Mouse (Mus musculus) CH12.LX (cell line): ENCODE data around the gene Pagr1a. TPM values are rescaled to one million over a fixed set of nuclear protein-coding genes. Genes with fewer than 3 reads are reported as not detected.

ENCODE experiments used
- DNase-seq: peaks from one replicate; pipeline ENCODE4 v3.0.0-alpha.2; 2013; ENCODE audit errors: extremely low read depth
- H3K27ac ChIP-seq: 2 replicates; pipeline ENCODE4 v1.5.1; 2012; ENCODE audit warnings: low read depth, mild to moderate bottlenecking, control low read depth, moderate library complexity; ENCODE audit not compliant: insufficient read depth
- H3K27me3 ChIP-seq: replicated peaks from 2 replicates; pipeline ENCODE3; 2012; ENCODE audit warnings: inconsistent platforms
- H3K36me3 ChIP-seq, 2 experiments: replicated peaks in 1 of 2; 2 replicates each; pipeline versions ENCODE3 to v1.6.1; 2012; ENCODE audit warnings: inconsistent platforms in 1 of 2, low read length in 1 of 2, mild to moderate bottlenecking in 1 of 2, mixed read lengths in 1 of 2, moderate library complexity in 1 of 2; ENCODE audit not compliant: control insufficient read depth in 1 of 2, insufficient read depth in 1 of 2
- H3K4me1 ChIP-seq, 2 experiments: 2 replicates each; pipeline ENCODE4 v1.6.1; 2012; ENCODE audit warnings: inconsistent platforms in 1 of 2, moderate library complexity in 1 of 2; ENCODE audit not compliant: insufficient read depth in 2 of 2, control insufficient read depth in 1 of 2
- H3K4me2 ChIP-seq: 2 replicates; pipeline ENCODE4 v1.6.1; 2012; ENCODE audit warnings: low read depth, mild to moderate bottlenecking, control low read depth; ENCODE audit not compliant: poor library complexity, insufficient read depth, severe bottlenecking
- H3K4me3 ChIP-seq, 3 experiments: fragments of 150-350 bp in 1 of 3; sonication (generic) in 1 of 3; replicated peaks in 1 of 3; 2 replicates each; pipeline versions ENCODE3 to v1.5.1; 2011 to 2012; ENCODE audit warnings: low read depth in 2 of 3, low read length in 2 of 3, mild to moderate bottlenecking in 2 of 3, moderate library complexity in 2 of 3, control low read depth in 1 of 3, improper control_type of control experiment in 1 of 3, inconsistent platforms in 1 of 3, mixed read lengths in 1 of 3; ENCODE audit not compliant: poor library complexity in 1 of 3
- H3K79me2 ChIP-seq: replicated peaks from 2 replicates; pipeline ENCODE4 v1.6.1; 2012; ENCODE audit warnings: mild to moderate bottlenecking, moderate library complexity; ENCODE audit not compliant: control insufficient read depth, poor library complexity, insufficient read depth, severe bottlenecking; ENCODE audit errors: extremely low read depth
- H3K9ac ChIP-seq: 2 replicates; pipeline ENCODE4 v1.6.1; 2012; ENCODE audit warnings: low read depth, mild to moderate bottlenecking, control low read depth, moderate library complexity; ENCODE audit not compliant: insufficient read depth
- H3K9me3 ChIP-seq: replicated peaks from 2 replicates; pipeline ENCODE3; 2012; ENCODE audit warnings: low read length, inconsistent platforms, mixed read lengths
- CHD1 ChIP-seq: IDR thresholded peaks from 2 replicates; pipeline ENCODE4 v1.6.1; 2012; ENCODE audit warnings: low read depth, low read length, improper control_type of control experiment, inconsistent platforms
- CHD2 ChIP-seq: IDR thresholded peaks from 2 replicates; pipeline ENCODE4 v1.6.1; 2011; ENCODE audit warnings: low read length, improper control_type of control experiment
- CTCF ChIP-seq, 2 experiments: IDR thresholded peaks in 1 of 2; conservative IDR thresholded peaks in 1 of 2; 2 replicates each; pipeline ENCODE4 v1.5.1; 2011 to 2012; ENCODE audit warnings: low read depth in 2 of 2, low read length in 2 of 2, improper control_type of control experiment in 1 of 2, inconsistent platforms in 1 of 2, mild to moderate bottlenecking in 1 of 2, moderate library complexity in 1 of 2
- EP300 ChIP-seq: IDR thresholded peaks from 2 replicates; pipeline ENCODE4 v1.6.1; 2011; ENCODE audit warnings: low read length, improper control_type of control experiment
- HCFC1 ChIP-seq: IDR thresholded peaks from 2 replicates; pipeline ENCODE4 v1.6.1; 2012; ENCODE audit warnings: low read depth, mild to moderate bottlenecking, inconsistent platforms, low read length, improper control_type of control experiment
- MAX ChIP-seq: IDR thresholded peaks from 2 replicates; pipeline ENCODE4 v1.6.1; 2011; ENCODE audit warnings: low read length, improper control_type of control experiment
- MAZ ChIP-seq: IDR thresholded peaks from 2 replicates; pipeline ENCODE4 v1.6.1; 2012; ENCODE audit warnings: low read depth, mild to moderate bottlenecking, inconsistent platforms, low read length, improper control_type of control experiment, moderate library complexity
- NRF1 ChIP-seq: IDR thresholded peaks from 2 replicates; pipeline ENCODE4 v1.6.1; 2014; ENCODE audit warnings: low read depth, mild to moderate bottlenecking, inconsistent platforms, low read length, improper control_type of control experiment, moderate library complexity
- PAX5 ChIP-seq: IDR thresholded peaks from 2 replicates; pipeline ENCODE4 v1.6.1; 2012; ENCODE audit warnings: low read length, inconsistent platforms, mixed read lengths
- POLR2A ChIP-seq: IDR thresholded peaks from 2 replicates; pipeline ENCODE4 v1.6.1; 2011; ENCODE audit warnings: low read depth, mild to moderate bottlenecking, improper control_type of control experiment, low read length
- RAD21 ChIP-seq: IDR thresholded peaks from 2 replicates; pipeline ENCODE4 v1.6.1; 2011; ENCODE audit warnings: low read depth, mild to moderate bottlenecking, low read length, improper control_type of control experiment, moderate library complexity
- RCOR1 ChIP-seq: conservative IDR thresholded peaks from 2 replicates; pipeline ENCODE4 v1.6.1; 2012; ENCODE audit warnings: low read depth, mild to moderate bottlenecking, inconsistent platforms, low read length, improper control_type of control experiment
- SMC3 ChIP-seq: IDR thresholded peaks from 2 replicates; pipeline ENCODE4 v1.6.1; 2011; ENCODE audit warnings: low read depth, low read length, improper control_type of control experiment
- TBP ChIP-seq: conservative IDR thresholded peaks from 2 replicates; pipeline ENCODE4 v1.6.1; 2011; ENCODE audit warnings: low read depth, low read length, improper control_type of control experiment
- TCF12 ChIP-seq: IDR thresholded peaks from 2 replicates; pipeline ENCODE4 v1.6.1; 2014; ENCODE audit warnings: low read depth, mild to moderate bottlenecking, inconsistent platforms, low read length, improper control_type of control experiment
- ZC3H11A ChIP-seq: IDR thresholded peaks from 2 replicates; pipeline ENCODE4 v1.6.1; 2012; ENCODE audit warnings: low read depth, mild to moderate bottlenecking, inconsistent platforms, low read length, improper control_type of control experiment
- ZMIZ1 ChIP-seq: IDR thresholded peaks from 2 replicates; pipeline ENCODE4 v1.6.1; 2012; ENCODE audit warnings: low read depth, mild to moderate bottlenecking, inconsistent platforms, low read length, improper control_type of control experiment
- ZNF384 ChIP-seq: IDR thresholded peaks from 2 replicates; pipeline ENCODE4 v1.6.1; 2012; ENCODE audit warnings: low read depth, low read length, improper control_type of control experiment, inconsistent platforms
- dilution Hi-C: fragments of 300-500 bp; cut with MboI; formaldehyde crosslinking; loops from 2 replicates; pipeline ENCODE4 v1.14.3; 2020; ENCODE audit warnings: low sequenced_read_pairs; ENCODE audit not compliant: extremely low pct_unique_long_range_greater_than_20kb, extremely low pct_ligation_motif_present
- in situ Hi-C: fragments of 300-500 bp; cut with MboI; formaldehyde crosslinking; loops from 3 replicates; pipeline ENCODE4 v1.14.3; 2019; ENCODE audit warnings: low sequenced_read_pairs, low pct_ligation_motif_present, low pct_unique_long_range_greater_than_20kb, mixed read lengths
- polyA plus RNA-seq: library from polyadenylated mRNA; unstranded; fragments of >175 nt; gene quantifications from 2 replicates; pipeline ENCODE4 v1.2.1, GENCODE M21; 2012; ENCODE audit warnings: low read depth; ENCODE audit not compliant: insufficient read length
- total RNA-seq, 2 experiments: library from RNA; depleted of rRNA; stranded (reverse); fragments of 300-350 nt in 1 of 2; fragments of >200 nt in 1 of 2; gene quantifications; 2 replicates each; pipeline ENCODE4 v1.2.3; 2012 to 2014

Gene Pagr1a
- total and polyA plus RNA-seq, 3 experiments = 12.0 to 69.4 (median 60.0) TPM

DNA sequence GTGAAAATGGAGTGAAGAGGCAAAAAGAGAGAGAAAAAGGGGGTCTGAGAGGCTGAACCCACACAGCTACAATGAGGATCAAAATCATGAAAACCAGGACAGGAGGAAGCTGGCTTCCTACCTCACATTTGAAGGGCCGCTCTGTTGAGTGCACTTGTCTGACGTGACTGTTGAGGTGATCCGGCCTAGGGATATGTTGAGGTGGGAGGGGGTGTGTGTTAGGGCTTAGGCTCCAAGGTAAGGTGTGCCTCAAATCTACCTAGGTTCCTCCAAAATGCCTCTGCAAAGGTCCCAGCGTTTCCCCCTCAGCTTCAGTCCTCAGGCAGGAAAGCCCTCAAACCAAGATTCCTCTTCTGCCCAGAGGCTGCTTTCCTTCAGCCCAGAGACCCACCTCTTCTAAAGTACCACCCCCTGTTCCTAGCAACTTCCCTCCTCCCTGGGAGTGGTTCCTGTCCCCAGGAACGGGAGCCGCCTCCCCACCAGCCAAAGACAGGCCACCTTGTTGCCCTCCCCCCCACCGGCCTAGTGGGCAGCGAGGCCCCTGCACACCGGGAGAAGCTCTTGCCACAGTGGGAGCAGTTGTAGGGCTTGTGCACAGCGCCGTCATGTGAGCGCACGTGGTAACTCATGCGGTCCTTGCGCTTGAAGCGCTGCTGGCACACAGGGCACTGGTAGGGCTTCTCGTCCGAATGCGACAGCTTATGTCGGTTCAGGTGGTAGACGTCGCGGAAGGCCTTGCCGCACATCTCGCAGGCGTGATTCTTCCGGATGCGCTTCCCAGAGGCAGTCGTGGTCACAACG lies 7.8 kb upstream of the Pagr1a start (continued):
- TF ChIP-seq HCFC1 (peak; percentile 31), ZNF384 (no peak), CTCF (conservative IDR thresholded peaks at IDR 0.05 in 1 of 2, IDR thresholded peaks at IDR 0.05 in 1 of 2; ENCODE audit: low read depth in 2 of 2, low read length in 2 of 2) (peak in 1 of 2 experiments; percentile 70; a peak in 2 of 4 replicates), RAD21 (peak; percentile 59)
- TF ChIP-seq, all 38 proteins: peak for 20

DNA sequence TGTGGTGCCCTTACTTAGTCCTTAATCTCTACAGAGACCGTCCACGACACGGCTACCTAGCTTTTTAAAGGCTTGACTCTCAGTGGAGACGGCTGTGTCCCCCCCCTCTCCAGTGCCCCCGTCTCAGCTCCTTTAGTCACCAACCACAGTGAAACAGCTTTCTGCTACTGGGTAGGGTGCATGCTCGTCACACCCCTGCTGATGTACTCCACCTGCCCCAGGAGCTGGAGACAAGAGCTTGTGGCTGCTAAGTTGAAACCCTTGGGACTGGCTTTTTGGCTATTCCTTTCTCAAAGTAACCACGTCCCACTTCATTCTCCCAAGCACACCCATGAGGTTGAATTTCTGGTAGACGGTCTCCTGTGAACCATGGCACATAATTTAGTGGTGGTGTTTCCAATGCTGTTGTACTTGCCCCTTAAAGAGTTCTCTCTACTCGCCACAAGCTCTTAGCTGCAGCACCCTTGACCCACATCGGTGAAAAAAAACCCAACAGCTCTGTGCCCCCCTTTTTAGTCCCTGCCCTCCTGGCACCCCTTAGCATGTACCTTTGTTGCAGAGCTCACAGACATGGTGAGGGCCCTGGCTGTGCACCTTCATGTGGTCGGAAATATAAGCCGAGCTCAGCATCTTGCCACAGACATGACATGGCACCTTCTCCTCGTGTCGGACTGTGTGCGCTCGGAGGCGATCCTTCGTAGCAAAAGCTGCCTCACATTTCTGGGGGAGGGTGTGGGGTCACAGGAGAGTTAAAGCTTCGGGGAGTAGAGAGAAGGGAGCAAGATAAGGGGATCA lies 6.9 kb upstream of the Pagr1a start:
- peaks cover 22% of the 10 kb centered on the region for H3K79me2 ChIP-seq
- dilution Hi-C loops = no loop called here
- H3K4me1 ChIP-seq = peaks cover 21 to 58% of the 10 kb centered on the region in 2 experiments
- H3K4me2 ChIP-seq = peak overlapping the region; percentile 66
- peak overlapping the region; percentile 57; the same call in 1 of the 2 replicates for H3K27ac ChIP-seq
- no peaks in the 10 kb centered on the region for H3K9me3 ChIP-seq
- H3K4me3 ChIP-seq = peak overlapping the region; percentile 67 to 78 (median 76)
- no peaks in the 10 kb centered on the region for H3K27me3 ChIP-seq
- H3K36me3 ChIP-seq = peaks cover 28 to 64% of the 10 kb centered on the region in 2 experiments
- no peak for DNase-seq
- TF ChIP-seq SMC3 (no peak), NRF1 (no peak), ZC3H11A (no peak), MAX (no peak), MAZ (no peak), TCF12 (no peak), TBP (no peak), RCOR1 (no peak), PAX5 (no peak), POLR2A (no peak), CTCF (conservative IDR thresholded peaks at IDR 0.05 in 1 of 2, IDR thresholded peaks at IDR 0.05 in 1 of 2; ENCODE audit: low read depth in 2 of 2, low read length in 2 of 2) (no peak), CHD2 (no peak), ZMIZ1 (no peak), ZNF384 (no peak), CHD1 (no peak), EP300 (no peak)
- H3K9ac ChIP-seq = peak overlapping the region; percentile 62
- in situ Hi-C loops = loop anchor here (5.0 kb wide), 1 partner anchor 137 kb away; no protein-coding TSS in a partner anchor
